ENCODE assay signal across 15 mouse cellular contexts in genomic region chr5:116662466-116662865, GRCm38 (mm10).
DNase-seq lines count a peak whose midpoint lies in the region; ATAC-seq and TF ChIP-seq lines count a peak whose summit lies in the region.
"Had no signal": no experiment of that assay in that cellular context is flagged by ENCODE, and none has a peak within 500 bp of the region (broad histone marks: within the 10 kb centered on the region; RNA-seq: fewer than 3 reads in every experiment).

No protein-coding gene starts in this region.

- 72% methylated on average over 5 of the region's 5 CpGs for WGBS in hindbrain, embryonic 10.5 days
- 58% methylated on average over 5 of the region's 5 CpGs for WGBS in midbrain, embryonic 15.5 days

- DNase-seq in left cerebral cortex, postnatal 14 days (ENCODE audit: low spot score in 2 of 2), result peak; percentile 10 to 34
- no peak for DNase-seq in left cerebral cortex, adult 2 months (ENCODE audit: extremely low spot score in 1 of 2, low spot score in 2 of 2)
- peak; percentile 58 for DNase-seq in brain, adult 2 months (ENCODE audit: low read depth, low spot score)
- DNase-seq in hindbrain, embryonic 10.5 days (ENCODE audit: low spot score), result no peak
- no peak for DNase-seq in heart, postnatal 4 days
- DNase-seq: cerebellum, postnatal 36 days; kidney, adult 18-20 months; kidney, postnatal 14 days; lung, postnatal 14 days; thymus, postnatal 25 days had no signal

- intact Hi-C loops in left cerebral cortex, postnatal 14 days (cut with DNase I), result no loop called here
- intact Hi-C loops in left cerebral cortex, adult 2 months (cut with DNase I), result no loop called here

- no peaks in the 10 kb centered on the region for H3K27me3 ChIP-seq in hindbrain, embryonic 10.5 days (ENCODE audit: insufficient read depth, poor library complexity, severe bottlenecking)
- no peaks in the 10 kb centered on the region for H3K27me3 ChIP-seq in midbrain, embryonic 15.5 days (replicated peaks)
- H3K27me3 ChIP-seq: CH12.LX; limb, embryonic 15.5 days had no signal

- H3K4me1 ChIP-seq in hindbrain, embryonic 10.5 days (replicated peaks), result peaks cover 9% of the 10 kb centered on the region
- peaks cover 3% of the 10 kb centered on the region; the same call in 1 of the 2 replicates for H3K4me1 ChIP-seq in midbrain, embryonic 15.5 days
- H3K4me1 ChIP-seq: embryonic facial prominence, embryonic 10.5 days; limb, embryonic 15.5 days had no signal

- ATAC-seq in midbrain, embryonic 15.5 days (replicated peaks), result no peak
- no peak for ATAC-seq in erythroid progenitor cell, adult 5-6 weeks (replicated peaks; ENCODE audit: low FRiP score, poor library complexity, severe bottlenecking)

- H3K9ac ChIP-seq in midbrain, embryonic 15.5 days, result no peak overlapping the region
- H3K9ac ChIP-seq: limb, embryonic 15.5 days had no signal

- no peak overlapping the region for H3K4me3 ChIP-seq in left cerebral cortex, adult 2 months
- H3K4me3 ChIP-seq in hindbrain, embryonic 10.5 days, result no peak overlapping the region
- H3K4me3 ChIP-seq in midbrain, embryonic 15.5 days, result no peak overlapping the region
- H3K4me3 ChIP-seq: embryonic facial prominence, embryonic 10.5 days; limb, embryonic 15.5 days had no signal

- no peak for TF ChIP-seq CTCF in left cerebral cortex, adult 2 months (IDR thresholded peaks at IDR 0.05)

- no peak overlapping the region for H3K4me2 ChIP-seq in midbrain, embryonic 15.5 days
- H3K4me2 ChIP-seq: limb, embryonic 15.5 days had no signal

- no peaks in the 10 kb centered on the region for H3K36me3 ChIP-seq in hindbrain, embryonic 10.5 days
- no peaks in the 10 kb centered on the region for H3K36me3 ChIP-seq in midbrain, embryonic 15.5 days (replicated peaks)
- H3K36me3 ChIP-seq: embryonic facial prominence, embryonic 10.5 days; limb, embryonic 15.5 days had no signal

- no peaks in the 10 kb centered on the region for H3K9me3 ChIP-seq in hindbrain, embryonic 10.5 days
- no peaks in the 10 kb centered on the region for H3K9me3 ChIP-seq in midbrain, embryonic 15.5 days
- H3K9me3 ChIP-seq: embryonic facial prominence, embryonic 10.5 days; limb, embryonic 15.5 days had no signal

- no peak overlapping the region for H3K27ac ChIP-seq in left cerebral cortex, adult 2 months
- H3K27ac ChIP-seq in hindbrain, embryonic 10.5 days, result 0 out of 2 replicates have a peak overlapping the region, but pooled peaks have one; percentile 23
- H3K27ac ChIP-seq in midbrain, embryonic 15.5 days, result 0 out of 2 replicates have a peak overlapping the region, but pooled peaks have one; percentile 35
- H3K27ac ChIP-seq: embryonic facial prominence, embryonic 10.5 days; limb, embryonic 15.5 days had no signal

Comparison
In these comparisons a context has a peak if more than half of its experiments do, and no peak if none do; other contexts are left out.
1. DNase-seq: peak in left cerebral cortex, postnatal 14 days (2 of 2) and brain, adult 2 months (single experiment); none in left cerebral cortex, adult 2 months (0 of 2), hindbrain, embryonic 10.5 days (single experiment) and heart, postnatal 4 days (single experiment).